Mouse (Mus musculus) embryo, embryonic 11 days (tissue): ENCODE data around the gene Nlgn1.

Experiments
- DNase-seq: peaks from one replicate; pipeline ENCODE4 v3.0.0-alpha.2; 2015

Gene Nlgn1

DNA sequence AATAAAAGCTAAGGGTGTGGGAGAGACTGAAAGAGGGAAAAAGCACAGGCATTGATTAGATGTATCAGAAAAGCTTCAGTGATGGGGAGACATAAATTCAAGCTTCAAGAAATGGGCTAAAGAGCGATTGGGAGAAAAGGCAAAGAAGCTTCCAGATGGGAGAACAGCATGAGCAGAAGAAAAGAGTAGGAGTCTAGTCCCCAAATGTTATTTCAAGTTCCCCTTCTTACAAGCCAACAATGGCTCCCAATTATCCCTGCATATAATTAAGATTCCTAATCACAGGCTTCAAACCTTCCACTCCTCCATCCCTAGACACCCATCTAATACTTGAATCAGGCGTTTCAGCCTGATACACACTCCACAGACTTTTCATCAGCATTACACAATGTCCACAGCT is 292.6 kb downstream of the Nlgn1 start:
- DNase-seq, result no peak

DNA sequence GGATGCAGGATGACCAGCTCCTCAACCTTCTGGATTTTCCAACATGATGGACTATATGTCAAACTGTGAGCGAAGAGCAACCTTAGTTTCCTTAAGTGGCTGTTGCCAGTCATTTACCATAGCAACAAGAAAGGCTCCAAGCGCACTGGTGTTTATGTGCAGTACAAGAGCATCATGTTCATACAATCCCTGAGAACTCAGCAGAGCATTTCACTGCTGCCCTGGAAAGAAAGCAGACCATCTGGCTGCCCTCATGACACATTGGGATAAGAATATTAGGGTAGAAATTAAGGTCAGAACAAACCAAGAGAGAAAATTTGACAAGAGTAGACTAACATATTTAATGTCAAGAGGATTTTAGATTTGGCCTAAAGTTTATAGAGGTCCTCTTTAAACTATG is 306.2 kb downstream of the Nlgn1 start:
- no peak for DNase-seq

DNA sequence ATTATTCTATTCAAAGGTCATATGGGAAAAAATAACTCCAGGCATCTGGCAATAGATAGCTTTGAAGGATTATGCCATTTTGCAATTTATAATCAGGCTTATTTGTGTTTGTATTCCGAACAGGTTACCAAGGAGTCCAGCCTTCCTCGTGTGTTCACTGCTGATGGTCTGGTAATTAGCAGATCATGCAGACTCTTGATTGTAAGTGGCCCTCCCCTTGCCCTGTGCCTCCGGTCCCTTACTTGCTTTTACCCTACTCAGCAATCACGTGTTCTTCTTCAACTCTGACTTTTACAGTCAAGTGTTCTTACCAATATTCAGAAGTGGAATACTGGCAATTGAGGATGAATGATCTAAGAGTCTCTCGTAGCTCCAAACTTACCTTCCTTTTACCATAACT is 309.0 kb downstream of the Nlgn1 start:
- no peak for DNase-seq

DNA sequence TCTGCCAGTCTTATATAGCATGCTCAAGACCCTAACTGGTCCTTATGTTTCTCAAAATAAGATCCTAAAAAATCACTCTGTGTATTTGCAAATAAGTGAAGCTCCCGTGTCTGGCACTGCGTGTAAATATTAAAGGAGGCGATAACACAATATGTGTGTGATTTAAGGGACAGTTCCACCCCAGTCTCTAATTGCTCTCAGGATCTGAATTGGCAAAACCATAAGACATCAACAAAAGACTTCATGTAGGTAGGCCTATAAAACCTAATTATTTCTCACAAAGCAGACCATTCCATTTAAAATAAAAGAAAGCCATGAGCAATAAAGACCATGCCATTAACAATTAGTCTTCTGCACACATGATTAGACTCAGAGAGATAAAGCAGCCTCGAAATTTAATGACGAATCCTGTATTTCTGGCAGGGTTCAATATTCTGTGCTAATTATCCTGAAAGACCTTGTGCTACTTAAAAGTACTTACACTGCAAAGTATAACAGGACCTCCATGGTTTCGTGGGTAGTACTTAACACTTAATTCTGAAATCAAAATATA is 310.6 kb downstream of the Nlgn1 start:
- no peak for DNase-seq

DNA sequence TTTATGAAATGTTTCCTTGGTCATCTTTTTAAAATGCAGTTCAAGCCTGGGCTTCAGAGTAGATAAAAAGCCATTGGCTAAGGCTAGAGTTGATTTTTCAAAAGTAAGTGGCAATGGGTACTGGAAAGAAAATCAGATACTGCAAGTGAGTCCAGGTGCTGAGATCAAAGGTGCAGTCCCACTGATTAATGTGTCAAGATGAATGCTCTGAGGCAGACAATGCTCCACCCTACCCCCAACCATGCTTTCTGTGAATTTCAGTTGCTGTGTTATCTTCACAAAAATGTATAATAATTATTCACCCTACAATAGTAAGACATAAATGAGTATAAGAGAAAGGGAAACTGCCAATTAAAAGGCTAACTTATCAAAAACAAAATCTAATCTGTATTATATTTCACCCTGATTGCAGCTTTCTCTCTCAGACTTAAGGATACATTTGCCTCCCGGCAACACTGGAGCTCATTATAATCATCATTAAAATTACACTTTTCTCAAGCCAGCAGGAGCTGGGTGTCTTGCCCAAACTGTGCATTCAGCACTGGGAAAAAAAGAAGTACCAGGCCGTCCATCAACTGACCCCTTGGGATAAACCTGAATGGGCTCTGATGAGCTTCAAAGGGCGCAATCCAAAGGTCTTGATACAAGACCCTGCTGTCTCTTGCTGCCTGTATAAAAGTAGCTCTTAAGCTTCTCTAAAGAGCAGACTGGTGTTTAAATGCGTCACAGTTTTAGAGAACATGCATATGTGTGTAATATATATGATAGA is 320.8 kb downstream of the Nlgn1 start:
- DNase-seq, result no peak

DNA sequence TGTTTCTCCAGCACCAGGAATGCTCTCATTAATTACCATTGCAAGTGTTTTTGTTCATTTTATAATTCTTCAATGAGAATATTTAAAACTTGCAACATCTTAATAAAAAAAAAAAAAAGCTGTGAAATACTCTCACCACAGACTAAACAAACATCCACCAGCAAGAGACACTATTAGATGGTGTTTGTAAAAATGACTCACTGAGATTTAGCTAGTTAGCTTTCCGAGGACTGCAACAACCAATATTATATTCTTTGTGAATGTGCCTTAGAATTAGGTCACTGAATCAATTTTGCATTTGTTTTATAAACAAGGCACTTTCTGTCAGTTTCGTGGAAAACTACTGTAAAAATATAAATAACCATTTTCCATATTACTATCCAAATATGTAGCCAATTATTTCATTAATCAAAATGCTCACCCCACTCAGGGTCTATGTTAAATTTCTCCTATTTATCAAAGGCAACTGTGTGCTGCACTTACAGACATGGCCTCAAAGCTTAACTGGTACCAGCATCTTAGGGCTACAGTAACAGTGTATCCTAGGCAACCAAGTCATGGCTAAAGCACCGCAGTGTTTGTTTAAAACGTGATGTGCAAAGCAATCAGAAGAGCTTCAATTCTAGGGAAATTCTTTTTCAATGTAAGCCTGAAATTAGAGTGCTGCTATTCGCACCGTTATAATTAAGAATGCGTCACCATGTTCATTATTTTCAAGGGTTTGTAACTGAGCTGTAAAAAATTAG is 329.2 kb downstream of the Nlgn1 start:
- no peak for DNase-seq

DNA sequence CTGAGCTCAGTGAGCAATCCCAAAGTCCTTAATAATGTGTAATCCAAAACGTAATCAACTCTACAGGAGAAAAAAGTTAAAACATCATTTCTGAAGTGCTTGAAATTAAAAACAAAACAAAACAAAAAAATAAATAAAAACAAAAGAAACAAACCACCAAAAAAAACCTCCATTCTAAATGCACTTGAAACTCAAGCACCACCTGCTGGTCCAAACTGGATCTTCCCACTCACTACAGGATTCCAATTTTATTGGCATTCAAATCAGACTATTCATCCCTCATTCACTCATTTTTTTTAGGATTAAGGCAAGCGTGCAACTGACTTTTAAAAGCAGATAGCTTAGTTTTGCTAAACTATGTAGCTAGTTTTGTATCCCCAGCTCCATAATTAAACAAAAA is 329.9 kb downstream of the Nlgn1 start:
- DNase-seq, result peak; percentile 24

DNA sequence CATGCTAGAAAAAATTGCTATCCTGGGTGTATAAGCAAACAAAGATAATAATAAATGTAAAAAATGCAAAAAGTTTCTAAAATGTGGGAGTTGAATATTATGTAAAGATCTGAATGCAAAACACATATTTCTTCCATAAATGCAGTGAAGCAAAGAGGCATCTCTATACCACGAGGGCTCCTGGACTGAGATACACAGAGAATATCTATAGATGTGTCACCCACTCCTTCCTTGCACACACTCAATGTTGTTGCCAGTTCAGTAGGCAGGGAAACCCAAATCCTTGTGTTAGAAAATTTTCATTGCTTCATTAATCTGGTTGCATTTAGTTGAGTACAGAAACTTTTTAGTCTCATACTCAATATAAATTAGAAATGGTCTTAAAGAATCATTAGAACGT is 364.7 kb downstream of the Nlgn1 start:
- no peak for DNase-seq

DNA sequence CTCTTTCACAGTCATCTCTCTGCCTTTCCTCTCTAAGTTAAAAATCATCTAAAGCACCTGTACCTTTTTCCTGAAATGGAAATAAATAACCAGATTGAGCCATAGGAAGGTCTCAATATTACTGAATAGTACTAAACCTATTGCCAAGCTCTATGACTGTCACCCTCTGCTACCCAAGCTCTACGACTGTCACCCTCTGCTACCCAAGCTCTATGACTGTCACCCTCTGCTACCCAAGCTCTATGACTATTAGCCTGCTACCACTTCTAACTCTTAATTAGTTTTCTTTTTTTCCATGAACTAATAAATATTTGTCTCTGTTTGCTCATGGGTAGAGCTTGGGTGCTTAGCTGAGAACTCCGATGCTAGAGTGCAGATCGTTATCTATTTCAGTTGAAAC is 368.0 kb downstream of the Nlgn1 start:
- no peak for DNase-seq

DNA sequence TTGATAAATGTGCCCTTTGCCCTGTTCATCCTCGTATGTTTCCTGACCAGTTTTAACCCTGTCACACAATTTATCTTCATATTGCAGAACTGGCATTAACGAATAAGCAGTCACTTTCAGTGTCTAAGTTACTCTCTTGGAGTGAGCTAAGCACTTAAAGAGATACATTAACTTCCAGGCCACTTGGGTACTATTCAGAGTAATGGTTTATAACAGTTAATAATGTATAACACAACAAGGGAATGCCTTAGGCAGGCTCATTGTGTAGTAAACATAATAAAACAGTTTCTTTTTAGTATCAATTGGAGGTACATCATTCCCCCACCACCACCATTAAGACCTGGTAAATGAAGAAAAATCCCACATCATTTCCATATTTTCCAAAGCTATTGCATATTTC is 368.7 kb downstream of the Nlgn1 start:
- DNase-seq, result no peak

DNA sequence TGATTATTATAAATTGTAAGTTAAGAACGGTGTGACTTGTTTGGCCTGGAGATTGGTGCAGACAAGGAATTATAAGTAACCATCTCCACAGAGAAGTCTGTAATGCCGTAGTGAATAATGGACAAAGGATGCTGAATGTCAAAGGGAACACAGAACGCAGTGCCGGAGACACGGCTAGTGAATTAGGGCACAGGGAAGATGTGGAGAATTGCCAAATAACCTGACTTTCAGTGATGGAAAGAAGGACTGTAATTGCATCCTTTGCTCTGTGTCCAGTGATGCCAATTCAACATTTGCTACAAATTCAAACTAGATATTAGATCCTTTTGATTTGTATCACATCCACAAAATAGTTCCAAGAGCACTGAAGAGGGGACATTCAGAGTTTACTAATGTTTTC is 415.7 kb downstream of the Nlgn1 start:
- no peak for DNase-seq

DNA sequence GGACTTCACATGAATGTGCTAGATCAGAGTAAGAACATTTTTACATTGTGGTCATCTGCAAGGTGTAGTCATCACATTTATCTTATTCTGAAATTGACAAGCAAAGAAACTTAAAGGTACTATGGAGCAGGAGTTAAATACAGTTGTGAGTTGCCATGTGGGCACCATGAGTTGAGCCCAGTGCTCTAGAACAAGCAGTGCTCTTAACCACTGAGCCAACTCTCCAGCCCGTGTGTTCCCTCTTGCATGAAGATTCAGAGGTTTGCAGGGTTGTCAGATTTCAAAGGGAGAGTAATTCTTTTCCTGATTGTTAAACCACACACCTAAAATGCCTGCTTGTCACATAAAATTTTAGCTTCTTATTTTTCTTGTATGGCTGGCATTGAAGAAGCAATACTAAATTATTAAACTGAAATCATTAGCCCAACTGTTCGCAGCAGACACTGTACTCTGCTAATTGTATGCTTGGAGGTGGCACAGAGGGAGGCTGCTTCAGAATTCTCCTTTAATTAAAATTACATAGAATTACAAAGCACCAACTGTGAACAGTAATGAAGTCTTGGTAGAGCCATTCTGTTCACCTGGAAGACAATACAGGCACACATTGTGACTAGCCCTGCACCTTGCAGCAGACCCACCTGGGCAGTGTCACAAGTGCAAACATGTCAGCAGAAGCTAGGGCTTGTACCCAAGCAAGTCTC is 417.7 kb downstream of the Nlgn1 start:
- DNase-seq, result no peak

DNA sequence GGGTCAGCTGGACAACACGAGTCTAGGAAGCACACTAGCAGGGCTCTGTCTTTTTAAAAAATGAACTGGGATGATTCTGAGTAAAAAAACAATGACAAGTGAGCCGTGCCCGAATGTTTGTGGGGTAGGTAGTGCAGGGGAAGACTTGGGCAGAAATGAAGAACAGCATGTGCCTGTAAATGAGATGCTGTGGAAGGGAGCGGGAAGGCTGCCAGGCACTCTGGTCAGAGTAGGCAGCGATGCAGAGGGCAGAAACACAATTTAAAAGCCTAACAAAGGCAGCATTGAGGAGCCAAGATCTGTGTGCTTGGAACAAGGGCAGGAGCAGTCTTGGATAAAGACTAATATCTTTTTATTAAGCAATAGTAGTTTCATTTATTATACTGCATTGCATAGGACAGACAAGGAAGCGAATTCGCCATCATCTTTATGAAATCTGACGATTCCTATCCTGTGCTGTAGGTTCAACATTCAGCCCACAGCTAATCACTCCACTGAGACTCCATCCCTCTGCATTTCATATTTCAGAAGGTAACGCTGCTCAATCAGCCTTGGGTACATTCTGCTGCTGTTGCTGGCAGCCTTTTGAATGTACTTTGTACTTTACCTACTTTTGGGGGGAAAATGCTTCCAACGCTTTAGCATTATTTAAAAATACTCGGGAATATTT is 429.0 kb downstream of the Nlgn1 start:
- no peak for DNase-seq

DNA sequence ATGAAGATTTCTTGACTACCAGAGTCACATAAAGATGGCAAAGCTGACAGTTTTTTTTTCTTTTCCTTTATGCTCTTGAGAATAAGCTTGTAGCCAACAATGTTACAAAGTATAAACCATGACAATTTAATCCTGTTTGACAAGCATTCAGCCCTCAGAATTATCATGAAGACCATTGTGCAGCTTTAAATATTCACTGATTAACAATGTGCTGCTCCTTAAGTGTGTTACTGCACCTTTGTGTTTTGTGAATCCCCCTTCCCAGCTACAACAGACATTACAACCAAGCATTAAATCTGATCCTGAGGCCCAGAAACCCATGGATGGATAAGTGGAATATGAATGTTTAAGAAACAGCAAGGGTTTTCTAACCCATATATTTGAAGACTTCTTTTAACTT is 434.8 kb downstream of the Nlgn1 start:
- DNase-seq, result no peak

DNA sequence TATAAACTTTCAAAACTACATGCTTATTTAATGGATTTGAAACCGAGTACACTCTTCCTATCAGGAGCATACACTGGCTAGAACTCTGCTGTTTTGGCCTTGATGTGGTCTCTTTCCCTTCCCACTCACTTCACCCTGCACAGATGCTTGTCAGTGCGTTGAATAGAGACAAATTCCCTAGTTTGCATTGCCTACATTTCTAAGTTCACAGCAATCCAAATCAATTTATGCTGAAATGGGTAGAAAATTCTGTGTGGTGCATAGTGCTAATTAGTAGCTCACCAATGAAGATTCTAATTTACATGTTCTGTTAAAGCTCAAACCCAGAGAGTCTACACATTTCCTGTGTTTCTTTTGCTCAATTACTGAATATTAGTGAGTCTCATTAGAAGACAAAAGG is 447.5 kb downstream of the Nlgn1 start:
- no peak for DNase-seq

DNA sequence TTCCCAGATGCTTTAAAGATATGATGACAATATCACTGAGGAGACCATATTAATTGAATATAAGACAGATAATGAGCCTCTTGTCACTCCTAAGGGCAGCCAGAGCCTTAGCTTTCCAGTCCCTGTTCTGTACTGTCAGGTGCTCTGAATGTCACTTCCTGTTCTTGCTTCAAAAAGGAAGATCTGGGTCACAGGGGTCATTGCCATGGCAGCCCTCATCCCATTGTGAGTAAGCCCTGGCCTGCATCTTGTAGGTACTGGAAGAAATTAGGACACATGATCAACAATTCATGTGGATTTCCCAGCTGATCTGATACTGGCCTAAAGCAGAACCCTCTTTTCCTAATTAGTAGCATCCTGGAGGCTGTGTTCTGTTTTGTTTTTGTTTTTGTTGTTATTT is 463.1 kb downstream of the Nlgn1 start:
- peak; percentile 16 for DNase-seq

DNA sequence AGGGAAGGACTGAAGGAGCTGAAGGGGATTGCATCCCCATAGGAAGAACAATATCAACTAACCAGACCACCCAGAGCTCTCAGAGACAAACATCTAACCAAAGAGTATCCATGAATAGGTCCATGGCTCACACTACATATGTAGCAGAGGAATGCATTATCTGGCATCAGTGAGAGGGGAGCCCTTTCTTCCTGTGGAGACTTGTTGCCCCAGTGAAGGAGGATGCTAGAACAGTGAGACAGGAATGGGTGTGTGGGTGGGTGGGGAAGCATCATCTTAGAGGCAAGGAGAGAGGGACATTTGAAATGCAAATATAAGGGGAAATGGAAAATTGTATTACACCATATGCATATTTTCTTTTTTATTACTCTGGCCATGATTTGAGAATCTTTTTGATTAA is 473.9 kb downstream of the Nlgn1 start:
- no peak for DNase-seq

DNA sequence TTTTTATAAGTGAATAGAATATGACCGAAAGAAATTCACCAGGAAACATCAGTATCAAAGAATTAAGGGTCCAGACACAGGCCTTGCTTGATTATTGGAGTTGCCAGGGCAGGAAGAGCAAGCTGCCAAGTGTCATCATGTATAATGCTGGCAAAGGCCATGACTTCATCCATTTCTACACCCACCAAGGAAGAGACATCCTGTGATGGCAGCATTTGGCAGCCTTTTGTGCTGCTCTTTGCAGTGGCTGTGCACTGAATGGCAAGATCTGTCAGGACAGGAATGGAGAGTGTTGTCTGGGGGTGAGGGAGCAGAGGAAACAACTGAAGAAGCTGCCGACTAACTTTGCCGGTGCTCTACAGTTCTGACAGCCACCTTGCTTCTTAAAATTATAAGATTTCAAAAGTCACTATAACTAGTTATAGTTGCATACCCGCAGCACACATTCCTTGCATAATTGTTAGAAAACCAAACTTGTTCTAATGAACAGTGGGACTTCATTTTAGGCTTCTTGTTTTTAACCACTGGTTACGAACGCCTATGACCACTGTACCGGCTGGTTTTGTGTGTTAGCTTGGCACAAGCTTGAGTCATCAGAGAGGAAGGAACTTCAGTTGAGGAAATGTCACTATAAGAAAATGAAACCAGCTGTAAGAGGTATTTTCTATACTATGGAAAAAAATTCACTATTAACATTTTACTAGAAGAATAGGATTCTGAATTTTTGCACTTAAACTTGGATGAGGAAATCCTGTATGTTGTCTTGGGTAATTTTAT is 487.4 kb downstream of the Nlgn1 start:
- no peak for DNase-seq

DNA sequence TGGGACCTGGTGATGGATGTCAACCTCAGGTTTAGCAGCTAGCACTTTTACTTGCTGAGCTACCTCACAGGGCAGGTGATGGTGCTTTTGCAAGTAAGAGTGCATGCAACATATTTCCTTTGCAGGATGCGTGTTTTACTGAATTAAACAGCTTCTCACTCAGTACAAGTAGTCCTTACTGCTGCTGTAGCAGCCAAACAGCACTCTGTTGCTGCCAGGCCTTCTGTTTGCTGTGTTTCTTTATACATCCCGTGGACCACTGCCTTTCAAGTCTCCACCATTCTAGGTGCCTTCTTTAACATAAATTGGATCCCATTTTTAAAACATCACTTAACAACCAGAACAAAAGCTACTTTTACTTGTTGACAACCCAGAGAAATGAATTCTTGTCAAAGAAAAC is 502.0 kb downstream of the Nlgn1 start:
- no peak for DNase-seq

DNA sequence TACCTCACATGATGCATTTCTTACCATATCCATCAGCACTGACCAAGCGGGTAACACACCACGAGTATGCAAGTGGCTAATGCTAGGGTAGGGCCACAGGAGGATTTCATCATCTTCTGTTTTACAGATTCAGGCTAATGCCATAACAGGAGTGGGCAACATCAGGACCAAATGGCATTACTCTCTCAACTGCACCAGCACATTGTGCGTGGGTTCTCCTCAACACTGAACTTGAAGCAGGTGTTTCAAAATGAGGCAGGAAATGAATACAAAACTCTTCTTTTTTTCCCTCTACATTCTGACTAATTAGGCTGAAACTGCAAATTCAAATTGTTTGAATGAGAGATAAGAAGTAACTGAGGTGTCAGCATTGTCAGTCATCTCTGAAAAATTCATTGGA is 518.9 kb downstream of the Nlgn1 start:
- no peak for DNase-seq

DNA sequence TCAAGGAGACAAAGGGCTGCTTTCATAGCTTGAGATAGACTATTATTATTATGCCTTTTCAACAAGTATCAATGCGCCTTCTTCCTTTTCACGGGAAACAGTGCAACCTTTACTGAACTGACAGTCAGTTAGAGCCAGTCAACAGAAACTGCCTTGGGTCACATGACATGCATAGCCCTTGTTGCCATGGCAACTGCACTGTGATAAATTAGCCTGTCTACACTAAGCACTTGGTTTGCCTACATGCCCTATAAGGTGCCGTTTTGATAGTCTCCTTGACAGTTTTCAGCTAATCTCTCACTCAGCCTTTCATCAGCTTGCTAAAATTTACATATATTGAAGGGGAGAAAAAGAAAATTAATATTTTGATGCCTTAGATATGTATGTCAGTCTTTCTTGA is 524.7 kb downstream of the Nlgn1 start:
- DNase-seq, result peak; percentile 90

DNA sequence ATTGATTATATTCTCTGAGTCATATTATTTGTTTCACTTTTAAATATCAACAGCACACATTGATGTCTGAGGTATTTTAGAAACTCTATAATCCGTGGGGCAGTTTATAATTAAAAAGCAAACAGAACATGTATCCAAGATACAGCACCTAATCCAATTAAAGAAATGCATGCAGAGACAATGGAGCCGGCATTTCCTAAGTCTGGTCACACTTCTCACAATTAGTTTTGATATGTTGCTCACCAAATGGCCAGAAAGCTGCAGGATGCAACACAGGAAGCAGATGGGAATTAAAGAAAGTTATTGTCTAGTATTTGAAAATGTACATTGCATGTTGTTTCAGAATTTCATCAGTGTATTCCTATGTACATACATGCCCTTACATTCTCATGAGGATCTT is 550.6 kb downstream of the Nlgn1 start:
- DNase-seq, result no peak
